Mouse (Mus musculus): ENCODE data around the gene Lrit2. TPM values are rescaled to one million over a fixed set of nuclear protein-coding genes. Genes with fewer than 3 reads are reported as not detected.

Gene Lrit2
- polyA plus RNA-seq, 1 experiment from 2014 or later = not detected

DNA sequence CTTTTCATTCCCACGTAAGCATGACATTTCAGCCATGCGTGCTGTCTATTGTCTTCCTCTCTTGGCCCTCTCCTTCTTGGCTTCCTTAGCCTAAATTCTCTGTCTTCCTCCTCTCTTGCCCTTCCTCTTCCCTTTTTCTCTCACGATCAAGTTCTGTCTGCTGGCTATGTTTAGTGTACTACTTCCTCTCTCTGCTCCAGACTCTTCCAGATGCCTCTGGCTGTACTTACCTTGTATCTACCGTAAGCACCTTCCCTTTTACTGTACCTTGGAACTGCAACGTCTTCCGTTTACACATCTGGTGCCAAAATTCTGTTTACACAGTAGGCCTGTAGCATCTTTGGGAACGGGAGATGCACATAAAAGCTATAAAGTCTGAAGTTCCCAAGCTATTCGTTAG lies 41.7 kb downstream of the Lrit2 start:
- H3K9ac ChIP-seq (replicated peaks; ENCODE audit: low read length) = no peak overlapping the region
- ATAC-seq (ENCODE audit: low FRiP score, low TSS enrichment) = no peak
- no peak overlapping the region for H3K4me3 ChIP-seq (ENCODE audit: low read length)
- no peak overlapping the region for H3K27ac ChIP-seq (ENCODE audit: low read length)
- no peaks in the 10 kb centered on the region for H3K27me3 ChIP-seq (ENCODE audit: insufficient read depth, low read length)
- H3K4me2 ChIP-seq (replicated peaks; ENCODE audit: low read depth, low read length) = no peak overlapping the region
- H3K9me3 ChIP-seq (ENCODE audit: low read length) = no peaks in the 10 kb centered on the region
- H3K4me1 ChIP-seq (ENCODE audit: insufficient read depth, low read length) = peaks cover 20% of the 10 kb centered on the region
- WGBS = 50% methylated on average over 8 of the region's 8 CpGs
- H3K36me3 ChIP-seq (ENCODE audit: insufficient read depth, low read length) = no peaks in the 10 kb centered on the region

DNA sequence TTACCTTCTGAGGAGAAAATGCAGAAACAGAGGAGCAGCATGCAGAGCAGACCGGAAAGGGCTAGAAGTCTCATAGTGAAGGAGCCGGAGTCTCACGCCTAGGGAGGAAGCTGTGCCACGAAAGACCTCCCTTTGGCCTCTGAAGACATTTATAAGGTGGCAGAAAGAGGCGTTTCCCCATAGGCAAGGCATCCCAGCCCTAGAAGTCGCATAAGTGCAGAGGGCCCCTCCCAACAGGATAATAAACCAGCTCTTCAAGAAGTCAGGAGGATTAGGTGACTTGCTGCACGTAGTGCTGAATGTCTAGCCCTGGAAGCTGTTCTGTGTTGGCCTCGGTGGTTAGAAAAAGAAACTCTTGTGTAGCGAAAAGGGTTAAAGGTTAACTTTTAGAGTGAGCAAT lies 42.2 kb downstream of the Lrit2 start:
- H3K9ac ChIP-seq (replicated peaks; ENCODE audit: low read length) = no peak overlapping the region
- H3K4me3 ChIP-seq (ENCODE audit: low read length) = no peak overlapping the region
- no peak for ATAC-seq (ENCODE audit: low FRiP score, low TSS enrichment)
- H3K9me3 ChIP-seq (ENCODE audit: low read length) = no peaks in the 10 kb centered on the region
- 8% methylated on average over 9 of the region's 9 CpGs for WGBS
- peaks cover 19% of the 10 kb centered on the region for H3K4me1 ChIP-seq (ENCODE audit: insufficient read depth, low read length)
- no peak overlapping the region for H3K27ac ChIP-seq (ENCODE audit: low read length)
- H3K36me3 ChIP-seq (ENCODE audit: insufficient read depth, low read length) = no peaks in the 10 kb centered on the region
- no peaks in the 10 kb centered on the region for H3K27me3 ChIP-seq (ENCODE audit: insufficient read depth, low read length)
- H3K4me2 ChIP-seq (replicated peaks; ENCODE audit: low read depth, low read length) = peak overlapping the region; percentile 4; the same call in 1 of the 2 replicates

DNA sequence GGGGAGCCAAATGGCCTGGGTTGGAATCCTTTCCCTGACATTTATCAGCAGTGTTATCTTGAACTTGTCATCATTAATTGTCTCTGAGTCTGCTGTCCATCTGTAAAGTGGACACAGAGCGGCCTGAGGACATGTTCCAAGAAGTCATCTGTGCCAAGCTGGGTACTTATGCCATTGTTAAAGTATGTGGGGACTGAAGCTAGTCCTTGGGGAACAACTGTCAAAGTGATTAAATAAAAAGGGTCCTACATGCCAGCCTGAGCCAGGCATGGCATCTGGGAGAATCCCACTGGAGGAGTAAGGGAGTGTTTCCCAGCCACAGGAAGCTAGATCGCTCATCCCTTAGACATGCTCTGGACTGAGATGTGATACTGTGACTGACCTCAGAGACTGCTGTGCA lies 42.7 kb downstream of the Lrit2 start:
- no peak overlapping the region for H3K27ac ChIP-seq (ENCODE audit: low read length)
- no peaks in the 10 kb centered on the region for H3K27me3 ChIP-seq (ENCODE audit: insufficient read depth, low read length)
- 46% methylated on average over 2 of the region's 2 CpGs for WGBS
- peaks cover 14% of the 10 kb centered on the region for H3K4me1 ChIP-seq (ENCODE audit: insufficient read depth, low read length)
- no peak for ATAC-seq (ENCODE audit: low FRiP score, low TSS enrichment)
- H3K36me3 ChIP-seq (ENCODE audit: insufficient read depth, low read length) = no peaks in the 10 kb centered on the region
- no peak overlapping the region for H3K4me3 ChIP-seq (ENCODE audit: low read length)
- H3K9me3 ChIP-seq (ENCODE audit: low read length) = no peaks in the 10 kb centered on the region
- no peak overlapping the region for H3K9ac ChIP-seq (replicated peaks; ENCODE audit: low read length)
- H3K4me2 ChIP-seq (replicated peaks; ENCODE audit: low read depth, low read length) = no peak overlapping the region

DNA sequence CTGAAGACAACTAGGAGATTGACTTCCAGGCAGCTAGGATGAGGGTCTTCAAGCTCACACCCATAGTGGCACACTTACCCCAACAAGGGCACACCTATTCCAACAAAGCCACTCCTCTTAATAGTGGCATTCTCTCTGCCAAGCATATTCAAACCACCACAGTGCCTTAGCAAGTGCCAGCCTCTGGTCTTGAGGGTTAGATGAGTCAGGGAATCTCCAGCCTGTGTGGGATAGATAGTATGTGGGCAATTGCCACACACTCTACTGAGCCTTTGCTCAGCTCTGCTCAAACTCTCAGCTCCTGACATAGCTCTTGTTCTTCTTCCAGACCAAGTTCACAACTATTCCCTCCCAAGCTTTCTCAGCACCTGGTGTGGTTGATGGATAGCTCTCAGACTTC lies 43.6 kb downstream of the Lrit2 start:
- H3K36me3 ChIP-seq (ENCODE audit: insufficient read depth, low read length) = no peaks in the 10 kb centered on the region
- H3K4me2 ChIP-seq (replicated peaks; ENCODE audit: low read depth, low read length) = no peak overlapping the region
- no peak overlapping the region for H3K4me3 ChIP-seq (ENCODE audit: low read length)
- no peaks in the 10 kb centered on the region for H3K27me3 ChIP-seq (ENCODE audit: insufficient read depth, low read length)
- ATAC-seq (ENCODE audit: low FRiP score, low TSS enrichment) = no peak
- peaks cover 8% of the 10 kb centered on the region for H3K4me1 ChIP-seq (ENCODE audit: insufficient read depth, low read length)
- no peak overlapping the region for H3K9ac ChIP-seq (replicated peaks; ENCODE audit: low read length)
- H3K27ac ChIP-seq (ENCODE audit: low read length) = no peak overlapping the region
- H3K9me3 ChIP-seq (ENCODE audit: low read length) = no peaks in the 10 kb centered on the region

DNA sequence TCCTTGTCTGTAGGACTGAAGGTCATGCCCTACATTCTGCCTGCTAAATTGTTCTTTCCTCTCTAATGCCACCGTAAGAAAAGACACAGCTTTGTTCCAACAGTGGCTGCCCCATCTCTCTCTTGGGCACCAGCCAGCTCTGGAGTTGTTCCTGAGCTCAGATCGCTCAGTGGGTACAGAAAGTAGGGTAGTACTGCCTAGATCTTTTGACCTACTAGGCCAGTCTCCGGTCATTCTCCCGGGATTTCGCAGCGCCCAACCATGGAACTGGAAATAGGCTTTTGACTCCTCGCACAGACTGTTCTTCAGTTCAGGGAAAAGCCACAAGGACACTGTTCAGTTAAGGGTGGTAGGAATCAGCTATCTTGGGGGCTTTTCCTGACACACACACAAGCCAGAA lies 45.2 kb downstream of the Lrit2 start:
- H3K9ac ChIP-seq (replicated peaks; ENCODE audit: low read length) = no peak overlapping the region
- H3K9me3 ChIP-seq (ENCODE audit: low read length) = no peaks in the 10 kb centered on the region
- H3K27ac ChIP-seq (ENCODE audit: low read length) = no peak overlapping the region
- peaks cover 8% of the 10 kb centered on the region for H3K4me1 ChIP-seq (ENCODE audit: insufficient read depth, low read length)
- H3K4me2 ChIP-seq (replicated peaks; ENCODE audit: low read depth, low read length) = no peak overlapping the region
- 90% methylated on average over 7 of the region's 7 CpGs for WGBS
- H3K27me3 ChIP-seq (ENCODE audit: insufficient read depth, low read length) = no peaks in the 10 kb centered on the region
- H3K4me3 ChIP-seq (ENCODE audit: low read length) = no peak overlapping the region
- no peaks in the 10 kb centered on the region for H3K36me3 ChIP-seq (ENCODE audit: insufficient read depth, low read length)
- ATAC-seq (ENCODE audit: low FRiP score, low TSS enrichment) = no peak

DNA sequence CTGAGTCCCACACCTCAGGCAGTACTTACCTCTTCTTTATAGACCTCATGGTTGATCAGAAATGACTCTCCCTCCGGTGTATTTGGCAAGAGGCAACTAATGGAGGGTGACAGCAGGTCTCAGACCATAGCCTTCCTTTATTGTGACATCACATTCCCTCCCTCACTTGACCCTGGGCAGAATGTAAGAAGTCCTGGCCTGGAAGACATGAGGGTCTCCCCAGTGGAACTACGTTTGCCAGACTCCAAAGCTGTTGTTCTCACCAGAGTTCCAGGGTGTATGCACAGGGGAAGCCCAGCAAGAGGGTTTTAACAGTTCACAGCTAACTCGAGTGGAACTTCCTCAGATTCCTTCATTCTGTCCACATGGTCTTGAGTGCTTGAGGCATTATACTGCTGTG lies 46.2 kb downstream of the Lrit2 start, which contains the start of gene 2610528A11Rik:
Gene 2610528A11Rik, minus strand, starts transcription at position 101 of the 400 bp plus-strand sequence.
- Histone ChIP-seq H3K9me3 (ENCODE audit: low read length) (no peaks in the 10 kb centered on the region), H3K4me2 (replicated peaks; ENCODE audit: low read depth, low read length) (no peak within 1 kb of the TSS), H3K27ac (ENCODE audit: low read length) (no peak within 1 kb of the TSS), H3K36me3 (ENCODE audit: insufficient read depth, low read length) (no peaks in the 10 kb centered on the region; the same call in 1 of the 2 replicates), H3K4me3 (ENCODE audit: low read length) (no peak within 1 kb of the TSS), H3K9ac (replicated peaks; ENCODE audit: low read length) (no peak within 1 kb of the TSS), H3K27me3 (ENCODE audit: insufficient read depth, low read length) (no peaks in the 10 kb centered on the region), H3K4me1 (ENCODE audit: insufficient read depth, low read length) (peaks cover 8% of the 10 kb centered on the region)
- WGBS = 58% methylated on average over 3 of the region's 3 CpGs
- no peak for ATAC-seq (ENCODE audit: low FRiP score, low TSS enrichment)

DNA sequence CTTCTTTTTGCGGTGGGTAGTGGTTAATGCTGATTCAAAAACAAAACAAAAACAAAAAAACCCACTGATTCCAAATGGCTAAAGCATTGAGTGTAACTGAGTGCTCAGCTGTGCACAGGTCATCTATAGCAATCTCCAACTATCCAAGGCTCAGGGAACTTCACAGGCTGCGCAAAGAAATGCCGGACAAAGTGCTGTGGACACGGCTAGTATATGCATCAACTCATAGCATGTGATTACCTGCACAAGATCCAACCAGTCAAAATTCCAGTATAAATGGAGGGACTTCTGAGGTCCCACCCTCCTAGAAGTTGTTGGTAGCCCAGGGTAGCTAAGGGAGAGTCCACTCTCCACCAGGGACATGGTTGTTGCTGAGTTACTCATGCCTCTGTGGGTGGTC lies 51.5 kb downstream of the Lrit2 start:
- no peak for ATAC-seq (ENCODE audit: low FRiP score, low TSS enrichment)
- no peak overlapping the region for H3K4me2 ChIP-seq (replicated peaks; ENCODE audit: low read depth, low read length)
- WGBS = 89% methylated on average over 4 of the region's 4 CpGs
- peaks cover 19% of the 10 kb centered on the region; the same call in 1 of the 2 replicates for H3K36me3 ChIP-seq (ENCODE audit: insufficient read depth, low read length)
- no peaks in the 10 kb centered on the region for H3K9me3 ChIP-seq (ENCODE audit: low read length)
- H3K27ac ChIP-seq (ENCODE audit: low read length) = no peak overlapping the region
- H3K4me3 ChIP-seq (ENCODE audit: low read length) = no peak overlapping the region
- H3K27me3 ChIP-seq (ENCODE audit: insufficient read depth, low read length) = no peaks in the 10 kb centered on the region
- no peaks in the 10 kb centered on the region for H3K4me1 ChIP-seq (ENCODE audit: insufficient read depth, low read length)
- H3K9ac ChIP-seq (replicated peaks; ENCODE audit: low read length) = no peak overlapping the region

Other genes starting within 250 kb of the Lrit2 start
- gene Ccser2, start 99.2 kb upstream of the Lrit2 start, polyA plus RNA-seq (2015; fragmentation: Nextera tagmentation; extraction: Ambion mirVana) = 37.4 and 39.3 TPM in 2 replicates
- not detected in 2 replicates for gene Rgr, start 19.0 kb upstream of the Lrit2 start, polyA plus RNA-seq (2015; fragmentation: Nextera tagmentation; extraction: Ambion mirVana)
- gene Lrit1, start 13.1 kb upstream of the Lrit2 start, polyA plus RNA-seq (2015; fragmentation: Nextera tagmentation; extraction: Ambion mirVana) = not detected in 2 replicates
- 2.9 and 4.4 TPM in 2 replicates for gene Cdhr1, start 30.4 kb downstream of the Lrit2 start, polyA plus RNA-seq (2015; fragmentation: Nextera tagmentation; extraction: Ambion mirVana)
- gene 2610528A11Rik, start 46.1 kb downstream of the Lrit2 start, polyA plus RNA-seq (2015; fragmentation: Nextera tagmentation; extraction: Ambion mirVana) = 0.26 and 0.47 TPM in 2 replicates
- gene Ghitm, start 67.3 kb downstream of the Lrit2 start, polyA plus RNA-seq (2015; fragmentation: Nextera tagmentation; extraction: Ambion mirVana) = 259 and 277 TPM in 2 replicates

Measured in kidney, embryonic 16.5 days (tissue).